Mouse (Mus musculus): Measurements from ENCODE around the gene Eipr1.

Gene Eipr1

DNA sequence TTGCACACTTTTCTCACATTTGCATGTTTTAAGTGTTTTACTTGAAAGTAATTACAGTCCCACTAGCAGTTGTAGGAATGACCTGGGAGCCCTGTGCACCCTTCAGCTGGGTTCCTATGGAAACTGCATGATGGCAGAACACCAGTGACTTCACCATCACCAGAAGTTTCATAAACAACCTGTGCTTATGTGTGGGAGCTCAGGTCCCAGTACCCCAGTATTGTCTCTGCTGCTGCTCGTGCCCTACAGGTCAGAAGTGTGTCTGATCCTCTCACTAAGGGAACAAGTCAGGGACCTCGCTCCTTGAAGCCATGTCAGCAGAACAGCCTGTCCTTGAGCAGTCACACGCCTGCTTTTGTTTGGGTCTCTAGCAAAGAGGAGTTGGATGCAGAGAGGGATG, 78.9 kb downstream of the Eipr1 start:
- no peak for DNase-seq

DNA sequence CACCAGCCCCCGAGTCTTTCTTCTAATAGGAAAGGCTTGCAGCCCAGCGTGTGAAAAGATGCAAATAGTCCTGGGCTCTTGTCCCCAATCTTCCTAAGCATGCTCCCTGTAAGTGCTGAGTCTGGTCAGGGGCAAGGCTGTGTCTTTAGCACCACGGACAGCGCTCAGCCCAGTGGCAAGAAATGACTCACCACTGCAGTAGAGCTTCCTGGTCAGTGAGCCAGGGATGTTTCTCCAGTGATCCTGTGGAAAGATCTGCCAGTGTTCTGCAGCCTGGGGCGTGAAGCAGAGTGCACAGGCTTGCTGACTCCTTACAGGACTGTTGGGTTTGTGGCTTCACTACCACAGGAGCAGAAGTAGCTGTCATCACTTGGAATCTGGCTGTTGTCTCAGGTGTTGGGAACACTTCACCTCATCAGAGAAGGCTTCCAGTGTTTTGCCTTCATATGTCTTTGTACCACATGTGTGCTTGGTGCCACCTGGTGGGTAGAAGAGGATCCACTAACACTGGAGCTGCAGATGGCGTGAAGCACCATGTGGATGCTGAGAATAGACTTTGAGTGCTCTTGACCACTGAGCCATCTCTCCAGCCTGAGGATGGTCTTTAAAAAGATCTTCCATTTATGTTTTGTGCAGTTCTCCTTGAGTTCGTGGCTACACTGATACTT, 79.6 kb downstream of the Eipr1 start:
- DNase-seq, result peak; percentile 54 to 68

DNA sequence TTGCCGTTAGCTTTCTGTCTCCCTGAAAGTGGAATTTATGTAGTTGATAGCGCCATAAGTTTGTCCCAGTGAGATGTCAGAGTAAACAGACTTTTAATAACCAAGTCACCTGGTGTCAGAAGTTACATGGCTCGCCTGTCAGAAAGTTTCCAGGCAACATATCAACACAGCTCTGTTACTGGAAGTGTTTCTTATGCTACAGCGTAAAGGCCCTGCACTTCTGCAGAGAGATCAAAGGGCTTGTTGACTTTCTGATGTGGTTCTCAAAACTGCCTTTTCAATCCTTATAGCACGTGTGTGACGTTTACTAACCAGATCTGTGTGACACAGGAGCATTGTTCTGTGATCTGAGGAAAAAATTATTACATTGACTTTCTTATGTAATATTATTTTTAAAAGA, 82.7 kb downstream of the Eipr1 start:
- no peak for DNase-seq

DNA sequence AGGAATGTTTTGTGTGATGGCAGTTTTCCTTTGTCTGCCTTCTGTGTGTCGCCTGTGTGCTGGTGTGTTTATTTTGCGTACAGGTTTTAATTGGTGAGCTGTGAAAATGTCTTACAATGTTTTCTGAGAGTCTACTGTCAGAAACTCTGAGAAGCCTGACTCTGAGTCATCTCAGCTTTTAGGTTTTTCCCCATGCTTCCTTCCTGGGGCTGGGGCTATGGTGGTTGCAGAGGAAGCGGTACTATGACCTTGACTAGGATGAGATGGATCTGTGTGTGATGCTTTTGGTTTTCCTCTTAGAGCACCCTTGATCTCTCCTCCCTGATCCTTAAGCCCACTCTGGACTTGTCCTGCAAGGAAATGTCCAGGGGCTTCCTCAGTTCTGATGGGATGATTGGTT, 84.1 kb downstream of the Eipr1 start:
- no peak for DNase-seq

DNA sequence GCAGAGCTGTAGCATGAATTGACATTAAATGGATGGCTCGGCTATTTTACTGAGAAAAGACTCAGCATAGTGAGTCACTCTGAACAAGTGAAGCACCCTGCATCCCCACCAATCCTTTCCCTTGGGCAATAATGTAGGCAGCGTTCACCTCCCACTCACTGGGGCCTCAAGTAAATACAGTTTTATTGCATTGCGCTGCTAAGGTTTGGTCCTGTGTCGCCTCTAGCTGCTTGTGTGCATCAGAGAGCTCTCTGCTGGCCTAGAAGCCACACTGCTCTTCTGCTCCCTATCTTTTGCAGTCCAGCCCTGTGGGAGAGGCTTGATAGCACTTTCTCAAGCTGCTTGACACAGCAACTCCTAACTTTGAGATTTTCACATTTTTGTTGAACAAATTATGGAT, 86.7 kb downstream of the Eipr1 start:
- no peak for DNase-seq

DNA sequence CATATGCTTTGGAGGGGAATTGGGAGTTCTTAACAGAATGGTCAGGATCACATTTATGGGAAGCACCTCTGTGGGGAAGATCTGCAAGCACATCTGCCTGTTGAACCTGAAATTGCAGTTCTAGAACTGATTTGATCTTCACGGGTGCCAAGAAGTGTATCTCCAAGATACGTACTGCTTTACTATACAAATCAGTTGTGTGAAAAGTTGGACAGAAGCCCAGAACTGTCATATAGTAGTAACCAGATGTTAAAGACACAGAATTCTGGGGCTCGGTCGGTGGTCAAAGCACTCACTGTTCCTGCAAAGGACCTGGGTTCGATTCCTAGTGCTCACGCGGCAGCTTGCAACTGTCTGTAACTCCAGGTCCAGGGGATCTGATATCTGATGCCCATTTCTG, 87.4 kb downstream of the Eipr1 start:
- DNase-seq, result no peak

DNA sequence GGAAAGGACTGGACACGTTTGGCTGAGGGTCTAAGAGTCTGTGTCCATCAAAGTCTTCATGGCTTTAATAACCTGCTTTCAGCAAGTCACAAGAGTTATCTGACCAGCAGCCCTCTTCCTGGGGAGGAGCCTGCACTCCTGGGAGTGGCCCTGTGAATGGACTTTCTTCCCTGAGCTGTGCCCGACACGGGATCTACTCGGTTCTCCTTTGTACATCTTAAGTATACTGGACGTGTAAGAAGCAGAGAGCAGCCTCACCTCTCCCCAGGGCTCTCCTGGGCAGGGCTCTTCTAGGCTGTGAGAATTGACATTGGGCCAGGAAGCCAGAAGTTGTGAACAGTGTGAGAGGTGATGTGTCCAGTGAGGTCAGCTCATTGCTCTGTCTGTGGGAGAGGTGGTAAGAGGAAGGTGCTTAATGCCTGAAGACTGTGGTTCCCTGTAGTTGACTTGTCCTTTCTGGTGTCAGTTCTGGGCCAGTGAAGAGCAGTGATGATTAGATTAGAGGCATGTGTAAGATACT, 89.6 kb downstream of the Eipr1 start:
- peak in 1 of 2 experiments; percentile 14 for DNase-seq

DNA sequence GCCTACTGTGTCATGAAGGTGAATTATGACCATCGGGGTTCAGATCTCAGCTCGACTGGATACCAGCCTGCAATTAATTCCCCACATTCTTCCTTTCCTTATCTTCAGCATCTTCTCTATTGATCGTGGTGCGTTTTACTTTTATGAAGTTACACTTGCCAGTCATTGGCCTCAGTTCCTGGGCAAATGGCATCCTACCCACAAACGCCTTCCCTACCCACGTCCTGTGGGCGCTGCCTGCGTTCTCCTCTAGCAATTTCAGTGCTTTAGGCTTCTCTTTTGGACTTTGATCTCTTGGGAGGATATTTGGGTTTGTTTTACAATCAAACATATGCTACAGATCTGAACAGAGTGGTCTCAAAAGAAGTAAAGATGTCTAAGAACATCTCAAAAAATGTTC, 94.2 kb downstream of the Eipr1 start:
- DNase-seq, result no peak

DNA sequence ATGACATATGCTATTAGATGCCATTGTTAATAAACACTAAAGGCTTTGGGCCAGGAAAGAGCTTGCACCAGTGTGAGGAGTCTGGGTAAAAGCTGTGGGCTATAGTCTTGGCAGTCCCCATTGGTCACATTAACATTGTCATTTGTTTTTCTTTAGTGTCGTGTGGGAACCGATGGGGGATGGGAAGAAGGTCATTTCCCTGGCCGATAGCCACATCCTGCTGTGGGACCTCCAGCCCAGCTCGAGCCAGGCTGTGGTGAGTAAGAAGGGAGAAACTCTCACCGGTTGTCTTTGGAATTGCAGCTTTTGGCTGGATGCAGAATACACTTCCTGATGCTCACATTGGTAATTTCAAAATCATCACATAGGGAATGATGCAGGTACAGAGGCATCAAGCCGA, 95.8 kb downstream of the Eipr1 start:
- DNase-seq, result no peak

DNA sequence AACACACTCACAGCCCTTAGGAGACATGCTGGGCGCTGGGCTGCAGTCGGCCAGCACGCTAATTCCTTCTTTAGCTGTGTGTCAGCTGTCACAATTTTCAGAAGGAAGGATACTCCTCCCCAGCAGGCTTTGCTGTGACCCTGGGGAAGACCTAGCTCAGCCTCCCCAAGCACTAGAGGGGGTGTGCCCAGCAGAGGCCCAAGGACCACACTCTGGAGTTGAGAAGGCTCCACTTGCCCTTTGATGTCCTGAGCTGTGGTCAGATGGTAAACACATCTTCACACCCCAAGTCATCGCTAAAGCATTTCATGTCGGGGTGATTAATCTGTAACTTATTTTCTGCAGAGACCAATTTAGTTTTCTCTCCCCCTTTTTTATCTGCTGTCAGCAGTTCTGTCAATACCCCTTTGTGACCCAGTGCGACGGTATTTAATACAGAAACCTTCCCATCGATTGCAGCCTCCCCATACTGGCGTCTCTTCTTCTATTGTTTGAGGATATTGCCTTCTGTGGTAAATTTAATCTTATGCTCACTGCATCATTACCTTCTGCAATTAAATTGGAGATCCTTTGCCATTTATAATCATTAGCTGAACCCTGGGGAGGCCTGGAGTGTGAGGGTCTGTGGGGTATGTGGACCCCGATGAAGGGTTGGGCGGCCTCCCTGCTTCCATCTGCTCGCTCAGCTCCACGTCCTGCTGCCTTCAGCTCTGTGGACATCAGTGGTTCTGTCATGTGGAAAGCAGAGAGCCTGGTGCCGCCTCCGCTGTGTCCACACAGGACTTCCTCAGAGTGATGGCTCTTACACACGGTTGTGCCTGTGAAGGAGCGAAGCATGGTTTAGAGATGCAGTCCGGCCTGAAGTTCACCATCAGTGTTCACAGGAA, 97.4 kb downstream of the Eipr1 start:
- no peak for DNase-seq

DNA sequence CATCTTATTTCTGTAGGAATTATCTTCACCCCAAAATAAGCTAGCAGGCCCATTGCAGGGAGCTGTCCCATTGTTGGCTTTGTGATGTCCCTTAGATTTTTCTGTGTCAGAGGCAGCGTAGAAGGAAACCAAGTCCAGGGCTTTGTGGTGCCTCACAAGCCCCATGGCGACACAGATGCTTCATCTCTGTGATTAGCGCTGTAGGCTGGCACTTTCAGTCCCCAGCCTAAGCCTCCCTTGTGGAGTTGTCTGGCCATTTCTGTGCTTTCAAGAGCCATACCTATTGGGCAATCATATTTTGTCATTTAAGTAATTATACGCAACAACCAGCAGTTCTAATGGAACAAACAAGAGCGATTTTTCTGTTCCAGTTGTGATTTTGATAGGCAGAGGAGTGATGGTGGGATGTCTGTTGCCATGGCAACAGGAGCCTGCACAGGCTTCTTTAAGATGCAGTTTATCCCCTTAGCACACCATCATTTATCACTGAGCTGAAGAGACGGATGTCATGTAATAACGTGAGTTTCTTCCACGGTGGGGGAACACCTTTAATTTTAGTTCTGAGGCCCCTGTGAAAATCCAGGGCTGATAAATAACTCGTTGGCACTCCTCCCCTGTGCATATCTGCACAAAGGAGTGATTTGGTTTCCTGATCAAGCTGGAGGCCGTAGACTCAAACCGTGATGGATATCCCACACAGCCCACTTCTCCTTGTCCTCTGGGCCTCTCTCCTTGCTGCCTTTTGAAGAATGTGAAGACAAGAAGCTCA, 108.1 kb downstream of the Eipr1 start:
- DNase-seq, result no peak

DNA sequence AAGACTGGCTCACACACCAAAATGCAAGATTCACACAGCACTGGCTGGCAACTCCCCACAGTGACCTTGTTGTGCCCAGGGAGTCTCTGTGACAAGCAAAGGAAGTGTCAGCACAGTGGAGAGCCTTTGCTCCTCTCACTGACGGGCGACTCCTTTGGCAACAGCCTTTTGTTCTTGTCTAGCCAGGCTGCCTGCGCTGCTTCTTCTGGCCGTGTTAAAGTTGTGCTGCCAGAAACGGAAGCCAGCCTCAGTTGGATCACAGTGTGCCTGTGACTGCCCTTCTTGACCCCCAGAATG, 108.6 kb downstream of the Eipr1 start:
- peak in 1 of 2 experiments; percentile 7 for DNase-seq

DNA sequence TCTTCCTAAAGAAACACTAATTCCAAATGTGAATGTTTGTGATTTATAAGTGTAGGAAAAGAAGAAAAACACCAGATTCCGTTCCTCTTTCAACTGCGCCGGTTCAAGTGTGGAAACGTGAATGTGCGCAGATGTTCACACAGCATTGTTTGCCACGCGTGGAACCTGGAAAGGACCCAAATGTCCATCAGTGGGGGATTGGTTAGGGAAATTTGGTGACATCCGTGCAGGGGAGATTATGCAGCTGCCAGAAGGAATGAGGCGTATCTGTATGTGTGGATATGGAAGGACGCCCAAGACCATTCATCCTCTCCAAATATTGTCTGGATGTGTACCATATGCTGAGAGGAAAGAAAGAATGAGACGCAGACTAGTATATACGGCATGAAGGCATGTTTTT, 111.7 kb downstream of the Eipr1 start:
- no peak for DNase-seq

DNA sequence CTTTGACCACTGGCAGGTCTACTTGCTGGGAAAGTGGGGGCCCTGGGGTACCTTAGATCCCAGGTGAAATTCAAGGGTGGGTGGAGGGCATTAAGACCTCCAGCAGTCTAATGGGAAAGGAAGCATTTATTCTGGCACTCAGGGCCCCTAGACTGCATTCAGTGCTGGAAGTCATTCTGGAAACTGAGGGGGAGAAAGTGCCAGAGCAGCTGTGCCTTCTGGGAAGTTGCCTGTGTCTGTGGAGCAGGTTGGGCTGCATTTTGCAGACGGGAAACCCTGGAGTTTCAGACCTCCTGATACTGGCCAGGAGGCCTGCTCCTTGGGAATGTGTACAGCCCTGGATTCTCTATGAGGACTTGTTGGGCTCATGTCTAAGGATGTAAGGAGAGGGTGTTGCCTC, 114.5 kb downstream of the Eipr1 start:
- no peak for DNase-seq

DNA sequence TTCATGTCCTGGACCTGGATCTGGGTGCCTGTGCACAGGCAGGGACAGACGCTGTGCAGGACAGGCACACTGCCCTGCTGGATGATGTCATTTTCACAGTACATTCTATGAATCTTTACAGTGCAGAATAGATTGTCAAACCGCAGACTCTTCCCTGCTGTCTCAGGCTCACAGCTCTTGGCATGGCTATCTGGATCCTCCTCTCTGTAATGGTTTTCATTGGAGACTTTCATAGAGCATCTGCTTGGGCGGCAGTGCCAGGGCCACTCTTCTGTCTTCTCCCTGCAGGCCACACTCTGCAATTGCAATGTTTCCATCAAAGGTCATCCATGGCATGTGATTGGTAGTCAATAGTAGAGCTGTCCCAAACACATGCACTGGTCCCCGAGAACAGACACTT, 117.2 kb downstream of the Eipr1 start:
- peak in 1 of 2 experiments; percentile 10 for DNase-seq

DNA sequence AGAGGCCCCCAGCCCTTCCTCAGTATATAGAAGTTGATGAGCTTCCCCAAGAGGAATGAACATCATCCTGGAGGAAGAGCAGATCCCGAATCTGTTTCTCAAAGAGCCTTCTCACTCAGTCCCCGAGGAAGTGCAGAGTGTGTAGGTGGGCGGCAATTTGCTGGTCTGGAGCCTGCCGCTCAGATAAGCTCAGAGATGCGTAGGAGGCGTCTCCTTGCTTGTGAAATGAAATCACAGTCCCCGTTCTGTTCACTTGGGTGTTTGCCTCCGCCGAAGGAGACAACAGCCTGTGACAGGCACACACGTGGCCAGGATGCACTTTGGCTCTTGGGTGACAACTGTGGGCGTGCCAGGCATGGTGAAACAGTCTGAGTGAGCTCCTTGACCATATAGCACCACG, 120.7 kb downstream of the Eipr1 start:
- DNase-seq, result no peak

DNA sequence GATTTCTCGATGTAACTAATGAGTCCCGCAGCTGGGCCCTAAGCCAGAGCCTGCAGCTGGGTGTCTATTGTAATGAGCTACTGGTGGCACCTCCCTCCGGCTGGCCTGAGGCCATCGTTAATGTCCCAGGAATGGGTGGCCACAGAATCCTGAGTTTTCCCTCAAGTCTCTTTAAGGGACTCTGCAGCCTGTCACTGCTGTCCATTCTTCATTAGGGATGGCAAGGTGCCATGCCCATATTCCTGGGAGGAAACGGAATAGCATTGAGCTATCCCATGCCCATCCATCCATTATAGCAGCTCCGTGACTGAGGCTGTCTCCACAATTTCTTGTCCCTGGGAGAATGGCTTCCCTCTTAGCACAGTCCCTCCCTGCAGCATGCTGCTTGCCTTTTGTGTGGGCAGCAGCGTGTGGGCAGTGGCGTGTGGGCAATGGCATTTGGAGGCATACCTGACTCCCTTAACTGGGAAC, 123.2 kb downstream of the Eipr1 start:
- no peak for DNase-seq

DNA sequence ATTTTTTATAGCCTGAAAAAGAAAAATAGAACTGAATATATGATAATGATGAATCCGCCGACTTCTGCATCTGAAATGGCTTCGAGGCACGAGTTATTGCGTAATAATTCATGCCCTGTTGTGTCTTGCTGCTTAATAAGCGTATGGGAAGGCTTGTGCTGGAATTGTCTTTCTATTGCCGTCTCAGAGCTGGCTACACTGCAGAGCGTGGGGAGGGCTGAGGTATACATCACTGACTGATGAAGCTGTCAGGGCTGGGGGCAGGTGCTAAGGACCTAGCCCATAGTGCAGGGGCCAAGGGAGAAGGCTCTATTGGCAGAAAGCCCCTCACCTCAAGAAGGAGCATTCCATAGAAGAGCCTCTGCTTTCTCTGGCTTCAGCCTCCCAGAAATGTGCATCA, 123.9 kb downstream of the Eipr1 start:
- DNase-seq, result no peak

DNA sequence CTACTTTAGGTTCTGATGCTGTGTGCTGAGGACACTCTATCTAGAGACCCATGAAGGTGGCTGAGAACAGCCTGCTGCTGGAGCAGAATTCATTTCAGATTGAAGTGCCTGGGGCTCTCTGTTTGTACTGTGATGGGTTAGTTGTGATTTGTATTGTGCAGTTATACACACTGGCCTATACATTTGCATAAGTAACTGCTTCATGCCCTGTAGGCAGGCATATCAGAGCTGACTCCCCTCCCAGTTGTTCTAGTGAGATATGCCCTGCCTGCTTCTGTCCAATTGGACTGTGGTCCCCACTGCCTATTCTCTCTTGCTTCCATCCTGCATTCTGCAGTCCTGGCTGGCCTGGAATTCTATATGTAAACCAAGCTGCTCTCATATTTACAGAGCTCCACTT, 128.9 kb downstream of the Eipr1 start:
- no peak for DNase-seq

DNA sequence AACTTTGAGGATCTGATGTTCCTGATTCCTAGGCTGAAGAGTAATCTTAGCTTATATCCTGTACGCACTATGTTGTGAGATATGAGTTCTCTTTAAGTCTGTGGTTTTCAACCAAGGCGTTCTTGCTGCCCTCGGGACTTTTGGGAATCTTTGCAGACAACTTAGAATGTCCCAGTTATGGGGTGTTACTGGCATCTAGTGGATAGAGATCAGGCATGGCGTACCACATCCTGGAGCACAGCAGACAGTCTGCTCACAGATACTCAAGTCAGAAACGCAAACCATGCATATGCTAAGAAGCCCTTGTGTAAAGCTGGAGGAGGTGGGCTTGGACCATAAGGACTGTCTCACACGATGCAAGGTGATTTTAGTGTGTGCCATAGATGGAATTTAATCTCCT, 136.1 kb downstream of the Eipr1 start:
- DNase-seq, result no peak

DNA sequence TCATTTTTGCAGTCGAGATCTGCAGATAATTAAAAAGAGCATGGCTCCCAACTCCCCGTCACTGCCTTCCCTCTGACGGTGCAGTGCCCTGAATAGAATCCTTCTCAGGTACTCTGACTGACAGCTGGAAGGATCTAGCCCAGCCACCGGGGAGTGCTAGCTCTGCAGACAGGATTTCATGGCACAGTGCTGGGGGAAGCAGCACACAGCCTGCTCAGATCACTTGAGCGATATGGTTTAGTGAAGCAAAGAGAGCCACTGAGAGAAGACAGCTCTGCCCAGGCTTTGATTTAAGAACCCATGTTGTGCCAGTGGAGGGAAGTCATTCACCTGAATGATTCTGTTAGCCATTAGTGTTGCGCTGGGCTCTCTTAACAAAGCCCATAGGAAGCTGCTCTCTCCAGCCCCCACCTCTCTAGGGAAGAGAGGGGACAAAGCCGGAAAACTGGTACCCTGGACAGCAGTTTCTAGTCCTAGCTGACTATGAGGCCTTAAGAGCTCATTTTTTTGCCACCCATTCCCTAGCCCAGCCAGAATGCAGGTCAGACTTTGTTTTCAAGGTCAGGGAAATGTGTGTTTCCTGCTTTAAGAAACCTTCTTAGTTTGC, 137.6 kb downstream of the Eipr1 start:
- no peak for DNase-seq

DNA sequence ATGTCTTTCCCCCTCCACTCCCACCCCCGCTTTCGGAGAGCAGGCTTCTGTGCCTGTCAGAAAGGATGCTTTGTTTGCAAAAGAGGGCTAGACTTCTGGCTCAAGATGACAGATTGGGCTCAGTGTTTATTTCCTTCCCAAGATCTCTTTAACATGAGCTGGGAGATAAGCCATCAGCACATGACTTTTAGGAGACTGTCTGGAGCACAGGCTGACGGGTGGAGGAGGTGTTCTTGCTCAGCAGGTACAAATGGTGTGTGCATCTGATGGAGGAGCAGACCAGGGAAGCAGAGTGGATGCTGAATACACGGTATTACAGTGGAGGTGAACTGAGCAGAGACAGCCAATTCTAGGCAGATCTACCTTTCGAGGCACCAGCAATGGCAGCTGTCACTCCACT, 139.9 kb downstream of the Eipr1 start:
- DNase-seq, result no peak

DNA sequence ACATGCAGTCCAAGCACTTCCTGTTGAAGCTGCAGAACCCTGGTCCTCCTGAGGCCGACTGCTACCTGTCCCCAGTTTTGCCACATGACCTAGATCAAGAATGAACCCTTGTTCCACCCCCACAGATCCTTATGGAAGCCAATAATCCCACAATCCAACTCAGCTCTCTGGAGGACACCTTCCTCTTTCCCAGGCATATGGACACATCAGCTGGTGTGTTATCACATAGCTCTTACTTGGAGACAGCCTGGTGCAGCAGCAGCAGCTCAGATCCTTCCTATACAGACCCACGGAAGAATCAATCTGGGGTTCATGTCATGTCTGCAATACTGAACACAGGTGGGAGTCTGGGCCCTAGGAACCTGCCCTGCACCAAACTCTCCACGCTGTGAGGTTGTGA, 145.0 kb downstream of the Eipr1 start:
- DNase-seq, result no peak
